Mouse (Mus musculus) liver, embryonic 14.5 days (tissue): Measurements from ENCODE around the gene Smyd4. TPM values are rescaled to one million over a fixed set of nuclear protein-coding genes. Genes with fewer than 3 reads are reported as not detected.
A peak's percentile ranks its signal among the peaks of the same experiment; 100 is the strongest.

Experiments
- ATAC-seq: fragments of 200-750 bp; cut with Nextera tagmentation; 2 replicates; pipeline ENCODE4 v1.8.0; 2017; ENCODE audit warnings: moderate number of reproducible peaks, mild to moderate bottlenecking, moderate library complexity; ENCODE audit not compliant: insufficient read depth
- DNase-seq, 3 experiments: peaks; one replicate each; pipeline ENCODE4 v3.0.0-alpha.2; 2012 to 2013; ENCODE audit warnings: low read depth in 3 of 3, low spot score in 3 of 3
- H3K27ac ChIP-seq: fragments of 300-500 bp; sonication (generic); 2 replicates; pipeline ENCODE4 v1.5.1; 2014; ENCODE audit warnings: moderate library complexity, mild to moderate bottlenecking, control low read depth, inconsistent platforms
- H3K27me3 ChIP-seq: fragments of 300-500 bp; sonication (generic); 2 replicates; pipeline ENCODE4 v1.6.1; 2014; ENCODE audit warnings: mild to moderate bottlenecking, low read length, moderate library complexity; ENCODE audit not compliant: control insufficient read depth, insufficient read depth
- H3K36me3 ChIP-seq: fragments of 300-500 bp; sonication (generic); replicated peaks from 2 replicates; pipeline ENCODE4 v1.6.1; 2014; ENCODE audit warnings: low read depth; ENCODE audit not compliant: control insufficient read depth, insufficient read depth
- H3K4me1 ChIP-seq, 2 experiments: fragments of 200-500 bp in 1 of 2; fragments of 300-500 bp in 1 of 2; sonication (generic) in 1 of 2; replicated peaks; 2 replicates each; pipeline ENCODE4 v1.6.1; 2012 to 2014; ENCODE audit warnings: antibody characterized with exemption in 1 of 2, inconsistent platforms in 1 of 2, low read length in 1 of 2; ENCODE audit not compliant: control insufficient read depth in 2 of 2, insufficient read depth in 2 of 2
- H3K4me2 ChIP-seq: fragments of 300-500 bp; sonication (generic); 2 replicates; pipeline ENCODE4 v1.6.1; 2014; ENCODE audit warnings: low read depth, mild to moderate bottlenecking, control low read depth, moderate library complexity
- H3K4me3 ChIP-seq, 2 experiments: fragments of 200-500 bp in 1 of 2; fragments of 300-500 bp in 1 of 2; sonication (generic) in 1 of 2; 2 replicates each; pipeline ENCODE4 v1.5.1; 2012 to 2014; ENCODE audit warnings: low read depth in 2 of 2, low read length in 2 of 2, mild to moderate bottlenecking in 2 of 2, control low read depth in 1 of 2, inconsistent platforms in 1 of 2, moderate library complexity in 1 of 2; ENCODE audit not compliant: insufficient read depth in 1 of 2
- H3K9ac ChIP-seq: fragments of 300-500 bp; sonication (generic); replicated peaks from 2 replicates; pipeline ENCODE4 v1.6.1; 2014; ENCODE audit warnings: mild to moderate bottlenecking, control low read depth, moderate library complexity
- H3K9me3 ChIP-seq: fragments of 300-500 bp; sonication (generic); 2 replicates; pipeline ENCODE4 v1.6.1; 2016; ENCODE audit warnings: low read length, mixed read lengths; ENCODE audit not compliant: control insufficient read depth
- CTCF ChIP-seq: IDR thresholded peaks from 2 replicates; pipeline ENCODE4 v1.5.1; 2016; ENCODE audit warnings: antibody characterized with exemption, low read depth, control low read depth
- EP300 ChIP-seq: IDR thresholded peaks from 2 replicates; pipeline ENCODE4 v1.6.1; 2016; ENCODE audit warnings: antibody characterized with exemption, low read depth
- WGBS: fragments of 180-500 bp; shearing (Covaris S2); extraction: QIAGEN DNeasy Blood & Tissue Kit; methylation state at CpG from one replicate; pipeline ENCODE4 v1.1.7; 2014; ENCODE audit not compliant: insufficient replicate concordance; 5-methylcytosine and 5-hydroxymethylcytosine counted together
- polyA plus RNA-seq, 2 experiments: library from polyadenylated mRNA; depleted of rRNA in 1 of 2; stranded (reverse) in 1 of 2; unstranded in 1 of 2; fragments of >200 nt; fragmentation: Nextera tagmentation in 1 of 2; extraction: Ambion mirVana in 1 of 2; gene quantifications; 2 replicates each; pipeline versions ENCODE4 v1.2.1 to v1.2.3; 2012 to 2014

The Smyd4 gene
- polyA plus RNA-seq, 2 experiments = 2.2 to 2.7 TPM

- TF ChIP-seq EP300 (no peak), CTCF (no peak)
Measured at GRCm38 (mm10) chr11:75421375-75422012, 73.3 kb downstream of the Smyd4 start.

GRCm38 (mm10) chr11:75422013-75422792 lies 74.0 kb downstream of the Smyd4 start, which contains the start of gene Serpinf1:
Gene Serpinf1 (minus strand): TSS chr11:75422701.
- Histone ChIP-seq H3K4me3 (peak within 1 kb of the TSS; percentile 45 to 47), H3K9me3 (no peaks in the 10 kb centered on the region), H3K27me3 (no peaks in the 10 kb centered on the region; the same call in 1 of the 2 replicates), H3K4me1 (peaks cover 0 to 6% of the 10 kb centered on the region in 2 experiments; a peak in 2 of 4 replicates), H3K4me2 (peak within 1 kb of the TSS; percentile 45), H3K27ac (no peak within 1 kb of the TSS), H3K9ac (peak within 1 kb of the TSS; percentile 6; the same call in 1 of the 2 replicates), H3K36me3 (no peaks in the 10 kb centered on the region)
- ATAC-seq (peak; percentile 20; the same call in 1 of the 2 replicates), DNase-seq (no peak)
- WGBS = 29% methylated on average over 10 of the region's 10 CpGs
- TF ChIP-seq CTCF (no peak), EP300 (no peak)

More at GRCm38 (mm10) chr11:75421375-75422012, 73.3 kb downstream of the Smyd4 start:
- H3K27ac ChIP-seq = no peak overlapping the region
- H3K4me1 ChIP-seq = peaks cover 0 to 6% of the 10 kb centered on the region in 2 experiments; a peak in 2 of 4 replicates
- ATAC-seq (no peak), DNase-seq (no peak)
- 49% methylated on average over 6 of the region's 6 CpGs for WGBS
- H3K27me3 ChIP-seq = no peaks in the 10 kb centered on the region; the same call in 1 of the 2 replicates
- no peak overlapping the region for H3K9ac ChIP-seq
- peak overlapping the region; percentile 45 for H3K4me2 ChIP-seq
- H3K9me3 ChIP-seq = no peaks in the 10 kb centered on the region
- peak overlapping the region; percentile 45 to 47 for H3K4me3 ChIP-seq
- H3K36me3 ChIP-seq = no peaks in the 10 kb centered on the region

- no peaks in the 10 kb centered on the region for H3K36me3 ChIP-seq
- TF ChIP-seq CTCF (no peak), EP300 (no peak)
- no peak for ATAC-seq
- no peak for DNase-seq
- 58% methylated on average over 3 of the region's 3 CpGs for WGBS
- H3K27ac ChIP-seq = no peak overlapping the region
- H3K27me3 ChIP-seq = no peaks in the 10 kb centered on the region; the same call in 1 of the 2 replicates
- peaks cover 0 to 6% of the 10 kb centered on the region in 2 experiments; a peak in 2 of 4 replicates for H3K4me1 ChIP-seq
- H3K9me3 ChIP-seq = no peaks in the 10 kb centered on the region
- H3K9ac ChIP-seq = no peak overlapping the region
- no peak overlapping the region for H3K4me2 ChIP-seq
- H3K4me3 ChIP-seq = no peak overlapping the region
Measured at GRCm38 (mm10) chr11:75423091-75423490, 74.9 kb downstream of the Smyd4 start.

GRCm38 (mm10) chr11:75424033-75424432 lies 75.8 kb downstream of the Smyd4 start:
- Histone ChIP-seq H3K9me3 (no peaks in the 10 kb centered on the region), H3K27me3 (no peaks in the 10 kb centered on the region; the same call in 1 of the 2 replicates), H3K9ac (no peak overlapping the region), H3K36me3 (no peaks in the 10 kb centered on the region), H3K4me2 (no peak overlapping the region), H3K4me1 (peaks cover 0 to 7% of the 10 kb centered on the region in 2 experiments; a peak in 2 of 4 replicates), H3K27ac (no peak overlapping the region), H3K4me3 (no peak overlapping the region)
- 64% methylated on average over 9 of the region's 9 CpGs for WGBS
- no peak for TF ChIP-seq EP300
- TF ChIP-seq CTCF = no peak
- ATAC-seq = no peak
- no peak for DNase-seq

- TF ChIP-seq EP300 = no peak
- no peak for TF ChIP-seq CTCF
- Histone ChIP-seq H3K27me3 (no peaks in the 10 kb centered on the region; the same call in 1 of the 2 replicates), H3K4me3 (no peak overlapping the region), H3K9ac (no peak overlapping the region), H3K36me3 (no peaks in the 10 kb centered on the region), H3K4me1 (peaks cover 0 to 8% of the 10 kb centered on the region in 2 experiments; a peak in 2 of 4 replicates), H3K4me2 (no peak overlapping the region), H3K27ac (no peak overlapping the region), H3K9me3 (no peaks in the 10 kb centered on the region)
- ATAC-seq (no peak), DNase-seq (no peak)
- WGBS = 72% methylated on average over 3 of the region's 3 CpGs
Measured at GRCm38 (mm10) chr11:75424459-75424858, 76.2 kb downstream of the Smyd4 start.
